Mouse (Mus musculus): Measurements from ENCODE around the gene Trabd. TPM values are rescaled to one million over a fixed set of nuclear protein-coding genes. Genes with fewer than 3 reads are reported as not detected.

The Trabd gene
- polyA plus RNA-seq, 1 experiment from 2014 or later = 48.6 TPM

GRCm38 (mm10) chr15:89083906-89084305 lies 9.0 kb downstream of the Trabd start:
- Histone ChIP-seq H3K36me3 (peaks cover 77% of the 10 kb centered on the region), H3K9ac (replicated peaks) (no peak overlapping the region)
- 96% methylated on average over 1 of the region's 1 CpGs for WGBS

DNA sequence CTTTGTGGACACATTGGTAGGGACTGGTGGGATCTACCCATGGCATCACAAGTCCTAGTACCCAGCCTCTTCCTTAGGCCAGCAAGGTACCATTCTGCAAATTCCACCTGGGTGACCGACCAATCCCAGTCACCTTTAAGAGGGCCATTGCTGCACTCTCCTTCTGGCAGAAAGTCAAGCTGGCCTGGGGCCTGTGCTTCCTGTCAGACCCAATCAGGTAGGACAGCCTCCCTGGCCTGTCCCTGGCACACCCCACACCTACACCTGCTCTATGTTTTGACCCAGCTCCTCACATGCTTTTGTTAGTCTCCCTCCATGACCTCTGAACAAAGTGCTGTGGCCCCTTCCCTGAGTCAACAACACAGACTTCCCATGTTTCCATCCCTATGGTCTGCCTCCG lies 9.9 kb downstream of the Trabd start:
- Histone ChIP-seq H3K9ac (replicated peaks) (no peak overlapping the region), H3K4me2 (no peak overlapping the region), H3K4me1 (replicated peaks) (peaks cover 11% of the 10 kb centered on the region), H3K4me3 (replicated peaks) (no peak overlapping the region), H3K27ac (no peak overlapping the region), H3K27me3 (no peaks in the 10 kb centered on the region), H3K36me3 (peaks cover 70% of the 10 kb centered on the region), H3K9me3 (no peaks in the 10 kb centered on the region)
- ATAC-seq (ENCODE audit: insufficient number of reproducible peaks, insufficient read depth, low FRiP score, low TSS enrichment, low read depth) = no peak
- 92% methylated on average over 2 of the region's 2 CpGs for WGBS

More at GRCm38 (mm10) chr15:89083906-89084305, 9.0 kb downstream of the Trabd start:
- ATAC-seq (ENCODE audit: insufficient number of reproducible peaks, insufficient read depth, low FRiP score, low TSS enrichment, low read depth) = no peak
- no peak overlapping the region for H3K4me3 ChIP-seq (replicated peaks)
- no peak overlapping the region for H3K27ac ChIP-seq
- no peak overlapping the region for H3K4me2 ChIP-seq
- no peaks in the 10 kb centered on the region for H3K9me3 ChIP-seq
- no peaks in the 10 kb centered on the region for H3K27me3 ChIP-seq
- peaks cover 9% of the 10 kb centered on the region; the same call in 1 of the 2 replicates for H3K4me1 ChIP-seq (replicated peaks)

- H3K4me3 ChIP-seq (replicated peaks) = peak within 1 kb of the TSS; percentile 99
- no peaks in the 10 kb centered on the region for H3K27me3 ChIP-seq
- WGBS = 1% methylated on average over 38 of the region's 38 CpGs
- peak within 1 kb of the TSS; percentile 94 for H3K9ac ChIP-seq (replicated peaks)
- H3K36me3 ChIP-seq = peaks cover 57% of the 10 kb centered on the region
- H3K9me3 ChIP-seq = no peaks in the 10 kb centered on the region
- H3K4me2 ChIP-seq = peak within 1 kb of the TSS; percentile 99
- H3K4me1 ChIP-seq (replicated peaks) = peaks cover 21% of the 10 kb centered on the region
- peak; percentile 86 for ATAC-seq (ENCODE audit: insufficient number of reproducible peaks, insufficient read depth, low FRiP score, low TSS enrichment, low read depth)
- H3K27ac ChIP-seq = peak within 1 kb of the TSS; percentile 69
Observed at GRCm38 (mm10) chr15:89088607-89089247, 13.8 kb downstream of the Trabd start, which contains the start of gene Selenoo. Selenoo (plus strand) TSS chr15:89089084.

DNA sequence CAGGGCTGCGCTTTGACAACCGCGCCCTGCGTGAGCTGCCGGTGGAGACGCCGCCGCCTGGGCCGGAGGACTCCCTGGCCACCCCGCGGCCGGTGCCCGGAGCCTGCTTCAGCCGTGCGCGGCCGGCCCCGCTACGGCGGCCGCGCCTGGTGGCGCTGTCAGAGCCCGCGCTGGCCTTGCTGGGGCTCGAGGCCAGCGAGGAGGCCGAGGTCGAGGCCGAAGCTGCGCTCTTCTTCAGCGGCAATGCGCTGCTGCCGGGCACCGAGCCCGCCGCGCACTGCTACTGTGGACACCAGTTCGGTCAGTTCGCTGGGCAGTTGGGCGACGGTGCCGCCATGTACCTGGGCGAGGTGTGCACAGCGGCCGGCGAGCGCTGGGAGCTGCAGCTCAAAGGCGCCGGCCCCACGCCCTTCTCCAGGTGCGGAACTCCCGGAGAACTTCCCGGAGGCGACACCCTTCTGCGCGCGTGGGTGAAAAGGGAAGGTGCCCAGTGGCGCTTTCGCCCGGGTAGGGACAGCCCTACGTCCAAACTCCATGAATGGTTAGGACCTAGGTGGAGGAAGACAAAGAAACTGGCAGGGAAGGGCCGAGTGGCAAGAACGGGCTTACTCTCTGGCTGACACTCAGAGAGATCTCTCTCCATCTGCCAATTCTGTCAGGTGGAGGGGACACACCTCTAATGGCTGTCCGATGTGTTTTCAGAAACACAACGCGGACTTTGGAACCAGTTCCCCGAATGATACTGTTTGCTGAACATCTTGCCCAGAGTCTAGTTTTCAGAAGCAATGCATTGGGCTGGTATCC lies 14.5 kb downstream of the Trabd start:
- H3K4me2 ChIP-seq = peak overlapping the region; percentile 99
- no peaks in the 10 kb centered on the region for H3K27me3 ChIP-seq
- 4% methylated on average over 68 of the region's 68 CpGs for WGBS
- peak overlapping the region; percentile 94 for H3K9ac ChIP-seq (replicated peaks)
- H3K27ac ChIP-seq = peak overlapping the region; percentile 69
- peak; percentile 22; the same call in 1 of the 2 replicates for ATAC-seq (ENCODE audit: insufficient number of reproducible peaks, insufficient read depth, low FRiP score, low TSS enrichment, low read depth)
- peak overlapping the region; percentile 99 for H3K4me3 ChIP-seq (replicated peaks)
- peaks cover 57% of the 10 kb centered on the region for H3K36me3 ChIP-seq
- peaks cover 21% of the 10 kb centered on the region for H3K4me1 ChIP-seq (replicated peaks)
- no peaks in the 10 kb centered on the region for H3K9me3 ChIP-seq

DNA sequence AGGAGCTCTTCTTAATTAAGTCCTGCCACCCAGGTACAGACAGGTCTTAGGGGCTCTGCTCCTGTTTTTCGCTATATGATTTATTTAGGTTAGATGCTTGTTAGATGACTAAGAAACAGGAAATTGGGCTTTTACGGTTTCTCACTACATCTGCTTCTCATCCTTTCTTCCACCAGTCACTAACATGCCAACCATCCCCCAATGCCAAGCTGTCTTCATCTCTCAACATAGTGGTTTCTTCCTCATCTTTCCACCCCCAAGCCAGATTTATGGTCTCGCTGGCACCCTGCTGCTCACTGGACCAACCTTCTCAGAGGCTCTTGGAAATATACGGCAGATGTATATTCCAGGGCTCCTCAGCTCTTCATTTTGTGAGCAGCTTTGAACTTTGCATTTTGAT lies 15.7 kb downstream of the Trabd start:
- Histone ChIP-seq H3K9ac (replicated peaks) (peak overlapping the region; percentile 94; the same call in 1 of the 2 replicates), H3K4me1 (replicated peaks) (peaks cover 21% of the 10 kb centered on the region), H3K27me3 (no peaks in the 10 kb centered on the region), H3K27ac (no peak overlapping the region), H3K4me3 (replicated peaks) (no peak overlapping the region), H3K9me3 (no peaks in the 10 kb centered on the region), H3K4me2 (no peak overlapping the region), H3K36me3 (peaks cover 57% of the 10 kb centered on the region)
- 64% methylated on average over 4 of the region's 4 CpGs for WGBS
- no peak for ATAC-seq (ENCODE audit: insufficient number of reproducible peaks, insufficient read depth, low FRiP score, low TSS enrichment, low read depth)

DNA sequence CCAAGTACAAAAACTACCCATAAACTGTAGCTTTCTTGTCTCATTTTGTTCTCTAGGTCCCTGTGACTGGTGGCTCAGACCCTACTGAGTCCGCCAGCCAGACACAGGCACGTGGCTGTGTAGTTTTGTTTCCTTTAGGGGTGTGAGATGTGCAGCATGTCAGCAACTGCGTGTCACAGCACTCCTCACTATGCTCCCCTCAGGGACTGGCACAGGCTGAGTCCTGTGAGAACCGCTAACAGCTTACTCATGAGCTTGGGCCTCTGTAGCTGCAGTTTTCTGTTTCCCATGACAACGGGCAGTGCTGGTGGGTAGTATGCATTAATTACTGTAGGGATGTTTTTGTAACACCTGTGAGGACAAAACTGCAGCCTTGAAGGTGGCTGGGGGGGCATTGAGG lies 17.3 kb downstream of the Trabd start:
- H3K9me3 ChIP-seq = no peaks in the 10 kb centered on the region
- no peak for ATAC-seq (ENCODE audit: insufficient number of reproducible peaks, insufficient read depth, low FRiP score, low TSS enrichment, low read depth)
- H3K4me3 ChIP-seq (replicated peaks) = no peak overlapping the region
- H3K9ac ChIP-seq (replicated peaks) = no peak overlapping the region
- peaks cover 21% of the 10 kb centered on the region for H3K4me1 ChIP-seq (replicated peaks)
- no peaks in the 10 kb centered on the region for H3K27me3 ChIP-seq
- no peak overlapping the region for H3K27ac ChIP-seq
- 83% methylated on average over 5 of the region's 5 CpGs for WGBS
- H3K36me3 ChIP-seq = peaks cover 57% of the 10 kb centered on the region
- H3K4me2 ChIP-seq = no peak overlapping the region

- peaks cover 100% of the 10 kb centered on the region for H3K36me3 ChIP-seq
- no peak for ATAC-seq (ENCODE audit: insufficient number of reproducible peaks, insufficient read depth, low FRiP score, low TSS enrichment, low read depth)
Observed at GRCm38 (mm10) chr15:89097450-89097849, 22.5 kb downstream of the Trabd start.

GRCm38 (mm10) chr15:89098616-89099015 lies 23.7 kb downstream of the Trabd start:
- Histone ChIP-seq H3K27ac (no peak overlapping the region), H3K27me3 (no peaks in the 10 kb centered on the region), H3K4me1 (replicated peaks) (no peaks in the 10 kb centered on the region), H3K9ac (replicated peaks) (no peak overlapping the region), H3K9me3 (no peaks in the 10 kb centered on the region), H3K4me2 (no peak overlapping the region), H3K36me3 (peaks cover 100% of the 10 kb centered on the region), H3K4me3 (replicated peaks) (no peak overlapping the region)
- 88% methylated on average over 7 of the region's 7 CpGs for WGBS
- no peak for ATAC-seq (ENCODE audit: insufficient number of reproducible peaks, insufficient read depth, low FRiP score, low TSS enrichment, low read depth)

More at GRCm38 (mm10) chr15:89097450-89097849, 22.5 kb downstream of the Trabd start:
- Histone ChIP-seq H3K27ac (no peak overlapping the region), H3K9me3 (no peaks in the 10 kb centered on the region), H3K9ac (replicated peaks) (no peak overlapping the region), H3K4me2 (no peak overlapping the region), H3K4me1 (replicated peaks) (no peaks in the 10 kb centered on the region), H3K4me3 (replicated peaks) (no peak overlapping the region), H3K27me3 (no peaks in the 10 kb centered on the region)
- WGBS = 92% methylated on average over 5 of the region's 5 CpGs

GRCm38 (mm10) chr15:89100823-89101222 lies 25.9 kb downstream of the Trabd start:
- no peak overlapping the region for H3K4me2 ChIP-seq
- H3K36me3 ChIP-seq = peaks cover 100% of the 10 kb centered on the region
- H3K9ac ChIP-seq (replicated peaks) = no peak overlapping the region
- WGBS = 90% methylated on average over 12 of the region's 12 CpGs
- no peak overlapping the region for H3K27ac ChIP-seq
- no peak for ATAC-seq (ENCODE audit: insufficient number of reproducible peaks, insufficient read depth, low FRiP score, low TSS enrichment, low read depth)
- no peaks in the 10 kb centered on the region for H3K4me1 ChIP-seq (replicated peaks)
- no peaks in the 10 kb centered on the region for H3K27me3 ChIP-seq
- H3K9me3 ChIP-seq = no peaks in the 10 kb centered on the region
- H3K4me3 ChIP-seq (replicated peaks) = no peak overlapping the region

- Histone ChIP-seq H3K9ac (replicated peaks) (no peak overlapping the region), H3K4me3 (replicated peaks) (no peak overlapping the region), H3K4me2 (no peak overlapping the region), H3K9me3 (no peaks in the 10 kb centered on the region), H3K36me3 (peaks cover 100% of the 10 kb centered on the region), H3K27ac (no peak overlapping the region), H3K4me1 (replicated peaks) (no peaks in the 10 kb centered on the region), H3K27me3 (no peaks in the 10 kb centered on the region)
- WGBS = 88% methylated on average over 5 of the region's 5 CpGs
- ATAC-seq (ENCODE audit: insufficient number of reproducible peaks, insufficient read depth, low FRiP score, low TSS enrichment, low read depth) = no peak
Observed at GRCm38 (mm10) chr15:89102646-89103045, 27.7 kb downstream of the Trabd start.

DNA sequence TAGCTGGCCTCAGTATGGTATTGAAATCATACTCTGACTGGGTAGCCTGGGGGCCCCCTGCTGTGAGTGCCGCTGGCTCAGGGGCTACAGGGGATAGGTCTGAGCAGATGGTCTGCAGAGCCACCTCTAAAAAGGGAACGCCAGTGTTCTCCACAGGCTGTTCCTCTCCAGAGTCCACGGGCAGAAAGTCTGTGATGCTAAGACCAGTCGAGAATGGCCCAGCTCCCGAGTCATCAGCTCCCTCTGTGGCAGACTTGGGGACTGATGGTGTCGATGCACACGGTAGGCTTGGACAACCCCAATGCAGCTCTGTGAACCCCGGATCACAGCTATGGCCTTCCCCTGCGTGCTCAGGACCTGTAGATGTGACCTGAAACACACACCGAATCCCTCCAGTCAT lies 29.0 kb downstream of the Trabd start:
- no peak overlapping the region for H3K4me2 ChIP-seq
- no peaks in the 10 kb centered on the region for H3K9me3 ChIP-seq
- H3K4me1 ChIP-seq (replicated peaks) = no peaks in the 10 kb centered on the region
- H3K9ac ChIP-seq (replicated peaks) = no peak overlapping the region
- WGBS = 87% methylated on average over 10 of the region's 10 CpGs
- no peak overlapping the region for H3K4me3 ChIP-seq (replicated peaks)
- H3K27ac ChIP-seq = no peak overlapping the region
- no peak for ATAC-seq (ENCODE audit: insufficient number of reproducible peaks, insufficient read depth, low FRiP score, low TSS enrichment, low read depth)
- no peaks in the 10 kb centered on the region for H3K27me3 ChIP-seq
- H3K36me3 ChIP-seq = peaks cover 100% of the 10 kb centered on the region
